Mouse (Mus musculus): ENCODE results near the gene Olfr549. TPM values are rescaled to one million over a fixed set of nuclear protein-coding genes. Genes with fewer than 3 reads are reported as not detected.
A peak's percentile ranks its signal among the peaks of the same experiment; 100 is the strongest.

Gene Olfr549
- total and polyA plus RNA-seq, 2 experiments, result not detected

DNA sequence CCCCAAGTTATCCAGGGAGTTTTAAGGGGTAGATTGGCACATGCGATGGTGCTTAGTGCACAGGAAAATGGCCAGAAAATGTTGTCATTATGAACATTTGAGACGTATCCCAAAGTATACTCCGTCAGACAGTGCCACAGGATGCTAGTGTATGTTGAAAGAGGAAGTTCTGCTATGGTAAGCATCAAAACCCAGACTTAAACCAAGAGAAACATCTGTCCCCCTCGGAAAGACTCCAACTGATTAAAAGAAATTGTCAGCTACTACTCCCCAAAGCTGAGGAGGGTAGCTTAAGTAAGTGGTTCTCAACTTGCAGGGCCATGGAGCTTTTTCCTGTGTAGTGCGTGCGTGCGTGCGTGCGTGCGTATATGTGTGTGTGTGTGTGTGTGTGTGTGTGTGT, 37.7 kb upstream of the Olfr549 start:
- Histone ChIP-seq H3K4me1 (ENCODE audit: control insufficient read depth, insufficient read depth, low read length) (0 out of 2 replicates have a peak, but pooled peaks cover 1% of the 10 kb centered on the region), H3K4me3 (ENCODE audit: insufficient read depth, low read depth, low read length) (no peak overlapping the region)

DNA sequence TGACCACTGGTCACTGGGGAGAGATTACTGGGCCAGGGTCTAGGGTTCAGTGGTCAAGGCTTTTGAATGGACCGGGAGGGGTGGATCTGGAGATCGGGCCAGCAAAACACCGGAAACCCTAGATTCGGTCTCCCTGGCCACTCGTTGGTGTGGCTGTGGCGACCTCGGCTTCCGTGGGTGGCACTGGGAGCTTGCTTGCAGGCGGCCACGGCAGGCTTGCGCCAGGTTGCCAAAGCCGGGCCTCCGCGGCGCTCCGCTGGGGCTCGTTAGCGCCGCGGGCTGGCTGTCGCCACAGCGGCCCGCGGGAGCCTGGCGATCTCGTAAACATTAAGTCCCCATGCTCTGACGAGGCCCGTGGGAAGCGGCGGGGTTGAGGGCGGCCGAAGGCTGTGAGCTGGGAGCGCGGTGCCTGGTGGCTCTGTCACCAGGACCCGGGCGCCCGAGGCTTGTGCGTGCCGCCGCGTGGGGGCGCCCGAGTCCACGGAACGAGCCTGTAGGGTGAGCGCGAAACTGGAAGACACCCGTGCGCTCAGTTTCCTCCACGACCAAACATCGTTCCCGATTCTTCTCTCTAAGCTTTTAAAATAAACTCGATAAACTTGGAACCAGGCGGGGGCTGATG, 36.7 kb upstream of the Olfr549 start:
- Histone ChIP-seq H3K27me3 (ENCODE audit: control insufficient read depth, insufficient read depth, low read length) (no peaks in the 10 kb centered on the region), H3K4me1 (ENCODE audit: control insufficient read depth, insufficient read depth, low read length) (0 out of 2 replicates have a peak, but pooled peaks cover 1% of the 10 kb centered on the region), H3K36me3 (ENCODE audit: control insufficient read depth, insufficient read depth, low read length) (no peaks in the 10 kb centered on the region), H3K4me3 (ENCODE audit: insufficient read depth, low read depth, low read length) (peak overlapping the region; percentile 51; the same call in 1 of the 2 replicates), H3K79me2 (ENCODE audit: control insufficient read depth, insufficient read depth, low read length) (no peaks in the 10 kb centered on the region), H3K9ac (ENCODE audit: low read depth, low read length) (peak overlapping the region; percentile 66), H3K27ac (replicated peaks; ENCODE audit: insufficient read depth, low read depth, low read length) (no peak overlapping the region)
- peak; percentile 86 for TF ChIP-seq CTCF (IDR thresholded peaks at IDR 0.05; ENCODE audit: low read depth, low read length)
- no peak for TF ChIP-seq POLR2A (IDR thresholded peaks at IDR 0.05; ENCODE audit: extremely low read depth, insufficient read depth, low read length)
- WGBS, result 2% methylated on average over 54 of the region's 54 CpGs
- DNase-seq (ENCODE audit: extremely low read depth, low read depth, low spot score), result peak; percentile 29

More for the DNA sequence above, 37.7 kb upstream of the Olfr549 start:
- no peak overlapping the region for H3K9ac ChIP-seq (ENCODE audit: low read depth, low read length)
- TF ChIP-seq CTCF (IDR thresholded peaks at IDR 0.05; ENCODE audit: low read depth, low read length) (no peak), POLR2A (IDR thresholded peaks at IDR 0.05; ENCODE audit: extremely low read depth, insufficient read depth, low read length) (no peak)
- DNase-seq (ENCODE audit: extremely low read depth, low read depth, low spot score), result no peak
- no peak overlapping the region for H3K27ac ChIP-seq (replicated peaks; ENCODE audit: insufficient read depth, low read depth, low read length)
- no peaks in the 10 kb centered on the region for H3K27me3 ChIP-seq (ENCODE audit: control insufficient read depth, insufficient read depth, low read length)
- no peaks in the 10 kb centered on the region for H3K79me2 ChIP-seq (ENCODE audit: control insufficient read depth, insufficient read depth, low read length)
- WGBS, result 92% methylated on average over 10 of the region's 10 CpGs
- H3K36me3 ChIP-seq (ENCODE audit: control insufficient read depth, insufficient read depth, low read length), result no peaks in the 10 kb centered on the region

DNA sequence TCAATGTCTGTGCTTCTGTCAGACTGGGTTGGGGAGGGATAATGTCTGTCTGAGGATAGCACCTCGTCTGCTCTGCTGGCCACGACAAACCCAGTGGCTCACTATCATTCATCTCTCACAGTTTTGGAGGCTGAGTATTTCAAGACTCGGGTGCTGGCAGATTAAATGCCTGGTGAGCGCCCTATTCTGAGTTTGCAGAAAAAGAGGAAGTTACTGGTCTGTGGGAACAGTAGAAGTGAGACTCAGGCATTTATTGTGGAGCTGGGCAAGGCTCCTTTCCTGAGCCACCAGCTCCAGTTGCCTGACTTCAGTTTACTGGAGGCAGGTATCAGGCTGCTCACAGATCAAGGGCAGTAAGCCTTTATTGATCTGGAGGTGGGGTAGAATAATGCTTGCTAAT, 35.5 kb upstream of the Olfr549 start:
- Histone ChIP-seq H3K79me2 (ENCODE audit: control insufficient read depth, insufficient read depth, low read length) (no peaks in the 10 kb centered on the region), H3K27me3 (ENCODE audit: control insufficient read depth, insufficient read depth, low read length) (no peaks in the 10 kb centered on the region), H3K27ac (replicated peaks; ENCODE audit: insufficient read depth, low read depth, low read length) (no peak overlapping the region), H3K4me1 (ENCODE audit: control insufficient read depth, insufficient read depth, low read length) (0 out of 2 replicates have a peak, but pooled peaks cover 1% of the 10 kb centered on the region), H3K9ac (ENCODE audit: low read depth, low read length) (no peak overlapping the region), H3K36me3 (ENCODE audit: control insufficient read depth, insufficient read depth, low read length) (no peaks in the 10 kb centered on the region), H3K4me3 (ENCODE audit: insufficient read depth, low read depth, low read length) (no peak overlapping the region)
- DNase-seq (ENCODE audit: extremely low read depth, low read depth, low spot score), result no peak
- TF ChIP-seq CTCF (IDR thresholded peaks at IDR 0.05; ENCODE audit: low read depth, low read length) (no peak), POLR2A (IDR thresholded peaks at IDR 0.05; ENCODE audit: extremely low read depth, insufficient read depth, low read length) (no peak)
- WGBS, result 72% methylated on average over 4 of the region's 4 CpGs

DNA sequence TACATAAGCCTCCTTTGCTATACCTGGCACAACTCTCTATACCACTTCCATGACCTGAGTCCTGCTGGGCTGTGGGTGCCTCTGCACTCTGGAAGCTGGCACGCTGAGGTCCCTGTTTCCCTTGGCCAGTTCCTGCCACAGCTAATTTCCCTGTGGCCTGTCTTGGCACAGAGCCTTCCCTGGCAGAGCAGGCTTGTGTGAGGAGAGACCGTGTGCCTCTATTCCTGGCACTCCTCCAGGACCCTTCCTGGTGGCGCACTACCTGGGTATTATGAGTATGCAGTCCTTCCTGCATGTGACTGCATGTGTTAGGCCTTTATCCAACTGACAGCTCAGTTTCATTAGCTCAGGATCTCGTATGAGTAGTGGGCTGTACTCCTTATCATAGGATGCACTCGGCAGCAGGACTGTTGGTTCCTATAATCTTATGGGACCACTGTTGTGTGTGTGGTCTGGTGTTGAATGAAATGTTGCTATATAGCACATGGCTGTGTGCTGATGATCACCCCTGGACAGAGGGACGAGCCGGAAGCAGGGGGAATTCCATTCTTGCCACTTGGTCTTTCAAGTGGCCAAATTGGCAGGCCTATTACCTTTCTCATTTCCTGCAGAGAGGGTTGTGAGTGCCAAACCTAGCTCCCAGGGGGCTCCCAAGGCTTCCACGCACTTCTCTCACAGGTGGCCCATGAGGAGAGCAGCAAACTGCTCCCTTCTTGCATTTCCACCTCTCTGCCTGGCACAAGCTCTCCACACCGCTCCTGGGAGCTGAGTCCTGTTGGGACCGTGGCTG, 33.2 kb upstream of the Olfr549 start:
- peak; percentile 16 for DNase-seq (ENCODE audit: extremely low read depth, low read depth, low spot score)
- Histone ChIP-seq H3K79me2 (ENCODE audit: control insufficient read depth, insufficient read depth, low read length) (no peaks in the 10 kb centered on the region), H3K27ac (replicated peaks; ENCODE audit: insufficient read depth, low read depth, low read length) (no peak overlapping the region), H3K9ac (ENCODE audit: low read depth, low read length) (no peak overlapping the region), H3K27me3 (ENCODE audit: control insufficient read depth, insufficient read depth, low read length) (no peaks in the 10 kb centered on the region), H3K4me1 (ENCODE audit: control insufficient read depth, insufficient read depth, low read length) (0 out of 2 replicates have a peak, but pooled peaks cover 1% of the 10 kb centered on the region), H3K4me3 (ENCODE audit: insufficient read depth, low read depth, low read length) (no peak overlapping the region), H3K36me3 (ENCODE audit: control insufficient read depth, insufficient read depth, low read length) (no peaks in the 10 kb centered on the region)
- 46% methylated on average over 10 of the region's 10 CpGs for WGBS
- TF ChIP-seq POLR2A (IDR thresholded peaks at IDR 0.05; ENCODE audit: extremely low read depth, insufficient read depth, low read length) (no peak), CTCF (IDR thresholded peaks at IDR 0.05; ENCODE audit: low read depth, low read length) (no peak)

DNA sequence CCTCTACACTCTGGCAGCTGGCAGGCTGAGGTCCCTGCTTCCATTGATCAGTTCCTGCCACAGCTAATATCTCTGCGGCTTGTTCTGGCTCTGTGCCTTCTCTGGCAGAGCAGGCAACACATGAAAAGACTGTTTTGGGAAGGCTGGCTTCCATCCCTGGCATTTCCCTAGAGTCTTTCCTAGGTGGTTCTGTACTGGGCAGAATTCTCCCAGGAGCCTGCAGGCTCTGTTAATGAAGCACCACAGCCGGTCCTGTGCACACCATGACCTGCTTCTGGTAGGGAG, 32.7 kb upstream of the Olfr549 start:
- DNase-seq (ENCODE audit: extremely low read depth, low read depth, low spot score), result peak; percentile 48
- H3K4me3 ChIP-seq (ENCODE audit: insufficient read depth, low read depth, low read length), result no peak overlapping the region
- 0 out of 2 replicates have a peak, but pooled peaks cover 1% of the 10 kb centered on the region for H3K4me1 ChIP-seq (ENCODE audit: control insufficient read depth, insufficient read depth, low read length)
- H3K27ac ChIP-seq (replicated peaks; ENCODE audit: insufficient read depth, low read depth, low read length), result no peak overlapping the region
- no peak for TF ChIP-seq POLR2A (IDR thresholded peaks at IDR 0.05; ENCODE audit: extremely low read depth, insufficient read depth, low read length)
- no peak for TF ChIP-seq CTCF (IDR thresholded peaks at IDR 0.05; ENCODE audit: low read depth, low read length)
- H3K9ac ChIP-seq (ENCODE audit: low read depth, low read length), result no peak overlapping the region
- 42% methylated on average over 2 of the region's 2 CpGs for WGBS
- H3K27me3 ChIP-seq (ENCODE audit: control insufficient read depth, insufficient read depth, low read length), result no peaks in the 10 kb centered on the region
- H3K79me2 ChIP-seq (ENCODE audit: control insufficient read depth, insufficient read depth, low read length), result no peaks in the 10 kb centered on the region
- no peaks in the 10 kb centered on the region for H3K36me3 ChIP-seq (ENCODE audit: control insufficient read depth, insufficient read depth, low read length)

DNA sequence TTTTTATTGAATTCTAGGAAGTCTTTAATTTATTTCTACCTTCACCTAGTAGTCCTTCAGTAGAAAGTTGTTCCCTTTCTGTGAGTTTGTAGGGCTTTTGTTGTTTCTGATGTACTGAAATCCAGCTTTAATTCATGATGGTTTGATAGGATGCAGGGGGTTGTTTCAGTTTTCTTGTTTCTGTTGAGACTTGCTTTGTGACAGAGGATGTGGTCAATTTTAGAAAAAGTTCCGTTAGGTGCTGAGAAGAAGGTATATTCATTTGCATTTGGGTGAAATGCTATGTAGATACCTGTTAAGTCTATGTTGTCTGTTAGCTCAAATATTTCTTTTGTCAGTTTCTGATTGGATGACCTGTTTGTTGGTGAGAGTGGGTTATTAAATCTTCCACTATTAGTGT, 20.6 kb upstream of the Olfr549 start:
- Histone ChIP-seq H3K4me3 (ENCODE audit: insufficient read depth, low read depth, low read length) (no peak overlapping the region), H3K9ac (ENCODE audit: low read depth, low read length) (no peak overlapping the region), H3K36me3 (ENCODE audit: control insufficient read depth, insufficient read depth, low read length) (no peaks in the 10 kb centered on the region), H3K79me2 (ENCODE audit: control insufficient read depth, insufficient read depth, low read length) (no peaks in the 10 kb centered on the region), H3K27me3 (ENCODE audit: control insufficient read depth, insufficient read depth, low read length) (no peaks in the 10 kb centered on the region), H3K27ac (replicated peaks; ENCODE audit: insufficient read depth, low read depth, low read length) (no peak overlapping the region), H3K4me1 (ENCODE audit: control insufficient read depth, insufficient read depth, low read length) (no peaks in the 10 kb centered on the region)
- no peak for DNase-seq (ENCODE audit: extremely low read depth, low read depth, low spot score)
- 81% methylated on average over 1 of the region's 1 CpGs for WGBS
- TF ChIP-seq CTCF (IDR thresholded peaks at IDR 0.05; ENCODE audit: low read depth, low read length) (no peak), POLR2A (IDR thresholded peaks at IDR 0.05; ENCODE audit: extremely low read depth, insufficient read depth, low read length) (no peak)
